Mouse (Mus musculus) lung, postnatal 0 days (tissue): ENCODE data around the gene Trim30a. TPM values are rescaled to one million over a fixed set of nuclear protein-coding genes. Genes with fewer than 3 reads are reported as not detected.

ENCODE experiments used
- ATAC-seq: fragments of 200-750 bp; cut with Nextera tagmentation; 2 replicates; pipeline ENCODE4 v1.8.0; 2017; ENCODE audit warnings: moderate library complexity
- DNase-seq: peaks from one replicate; pipeline ENCODE4 v3.0.0-alpha.2; 2016; ENCODE audit warnings: low spot score
- H3K27ac ChIP-seq: fragments of 300-500 bp; sonication (generic); 2 replicates; pipeline ENCODE4 v1.5.1; 2014; ENCODE audit warnings: antibody characterized with exemption, mild to moderate bottlenecking, low read length, mixed read lengths
- H3K27me3 ChIP-seq: fragments of 300-500 bp; sonication (generic); replicated peaks from 2 replicates; pipeline ENCODE4 v1.6.1; 2014; ENCODE audit warnings: low read length, mixed read lengths; ENCODE audit not compliant: insufficient read depth
- H3K36me3 ChIP-seq: fragments of 300-500 bp; sonication (generic); 2 replicates; pipeline ENCODE4 v1.6.1; 2014; ENCODE audit warnings: low read length, mixed read lengths; ENCODE audit not compliant: insufficient read depth
- H3K4me1 ChIP-seq: fragments of 300-500 bp; sonication (generic); 2 replicates; pipeline ENCODE4 v1.6.1; 2014; ENCODE audit warnings: antibody characterized with exemption, low read depth, low read length, mixed read lengths; ENCODE audit not compliant: insufficient read depth
- H3K4me2 ChIP-seq: fragments of 300-500 bp; sonication (generic); replicated peaks from 2 replicates; pipeline ENCODE4 v1.6.1; 2014; ENCODE audit warnings: low read depth, mild to moderate bottlenecking, low read length, moderate library complexity, mixed read lengths
- H3K4me3 ChIP-seq: fragments of 300-500 bp; sonication (generic); 2 replicates; pipeline ENCODE4 v1.5.1; 2014; ENCODE audit warnings: low read depth, low read length
- H3K9ac ChIP-seq: fragments of 300-500 bp; sonication (generic); replicated peaks from 2 replicates; pipeline ENCODE4 v1.6.1; 2014; ENCODE audit warnings: low read depth, mild to moderate bottlenecking
- H3K9me3 ChIP-seq: fragments of 300-500 bp; sonication (generic); 2 replicates; pipeline ENCODE4 v1.6.1; 2016; ENCODE audit warnings: low read length, mixed read lengths
- CTCF ChIP-seq: IDR thresholded peaks from 2 replicates; pipeline ENCODE4 v1.5.1; 2016; ENCODE audit warnings: antibody characterized with exemption, mild to moderate bottlenecking
- EP300 ChIP-seq: IDR thresholded peaks from 2 replicates; pipeline ENCODE4 v1.6.1; 2016; ENCODE audit warnings: antibody characterized with exemption, mild to moderate bottlenecking, control low read depth
- polyA plus RNA-seq: library from polyadenylated mRNA; unstranded; fragments of >200 nt; fragmentation: Nextera tagmentation; extraction: Ambion mirVana; gene quantifications from 2 replicates; pipeline ENCODE4 v1.2.1, GENCODE M21; 2015

Gene Trim30a
- polyA plus RNA-seq, 1 experiment from 2014 or later: 5.3 TPM

- Histone ChIP-seq H3K4me1 (no peaks in the 10 kb centered on the region), H3K9ac (no peak overlapping the region), H3K4me2 (no peak overlapping the region), H3K9me3 (no peaks in the 10 kb centered on the region), H3K4me3 (no peak overlapping the region), H3K27me3 (no peaks in the 10 kb centered on the region), H3K36me3 (no peaks in the 10 kb centered on the region), H3K27ac (no peak overlapping the region)
- DNase-seq (peak; percentile 5), ATAC-seq (no peak)
- TF ChIP-seq EP300: no peak
- no peak for TF ChIP-seq CTCF
Observed at GRCm38 (mm10) chr7:104366339-104366738, 98.7 kb downstream of the Trim30a start.

Other genes with a start within 250 kb of the Trim30a start
- gene Trim6, start 246.4 kb downstream of the Trim30a start, polyA plus RNA-seq: 0.61 and 1.1 TPM in 2 replicates
- 6.5 and 7.3 TPM in 2 replicates for gene Trim34a, start 220.7 kb downstream of the Trim30a start, polyA plus RNA-seq
- 1.1 and 1.6 TPM in 2 replicates for gene Trim5, start 177.1 kb downstream of the Trim30a start, polyA plus RNA-seq
- gene Trim12a, start 149.7 kb downstream of the Trim30a start, polyA plus RNA-seq: 10.8 and 11.7 TPM in 2 replicates
- gene Trim34b, start 135.7 kb downstream of the Trim30a start, polyA plus RNA-seq: 0.07 TPM in 1 of 2 replicates, not detected in the other
- 3.1 and 3.6 TPM in 2 replicates for gene Trim12c, start 111.8 kb downstream of the Trim30a start, polyA plus RNA-seq
- gene Trim30b, start 95.3 kb downstream of the Trim30a start, polyA plus RNA-seq: 0.52 and 0.75 TPM in 2 replicates
- 0.06 and 0.13 TPM in 2 replicates for gene Trim30c, start 64.4 kb downstream of the Trim30a start, polyA plus RNA-seq
- 1.9 and 2.1 TPM in 2 replicates for gene Trim30d, start 42.7 kb upstream of the Trim30a start, polyA plus RNA-seq
- not detected in 2 replicates for gene Olfr651, start 84.9 kb upstream of the Trim30a start, polyA plus RNA-seq
- gene Olfr652, start 95.7 kb upstream of the Trim30a start, polyA plus RNA-seq: not detected in 2 replicates
- gene Olfr653, start 112.1 kb upstream of the Trim30a start, polyA plus RNA-seq: not detected in 2 replicates
- gene Olfr654, start 121.8 kb upstream of the Trim30a start, polyA plus RNA-seq: not detected in 2 replicates
- gene Olfr655, start 136.6 kb upstream of the Trim30a start, polyA plus RNA-seq: not detected in 2 replicates
- gene Olfr656, start 148.8 kb upstream of the Trim30a start, polyA plus RNA-seq: not detected in 2 replicates
- gene Olfr657, start 159.6 kb upstream of the Trim30a start, polyA plus RNA-seq: not detected in 2 replicates
- not detected in 2 replicates for gene Olfr658, start 182.1 kb upstream of the Trim30a start, polyA plus RNA-seq
- gene Olfr659, start 201.6 kb upstream of the Trim30a start, polyA plus RNA-seq: not detected in 2 replicates
- gene Olfr661, start 221.3 kb upstream of the Trim30a start, polyA plus RNA-seq: not detected in 2 replicates